8 mouse cellular contexts compared by ENCODE assay signal in genomic region chr6:52011559-52012408, GRCm38 (mm10). TPM values are rescaled to one million over a fixed set of nuclear protein-coding genes. Genes with fewer than 3 reads are reported as not detected.
A peak's percentile ranks its signal among the peaks of the same experiment; 100 is the strongest.
DNase-seq lines count a peak whose midpoint lies in the region; ATAC-seq lines count a peak whose summit lies in the region.

No protein-coding gene starts in this region.

- peak overlapping the region; percentile 68 for H3K9ac ChIP-seq in heart, embryonic 14.5 days (ENCODE audit: low read length)
- H3K9ac ChIP-seq in forebrain, embryonic 15.5 days (replicated peaks) = peak overlapping the region; percentile 46
- peak overlapping the region; percentile 67 for H3K9ac ChIP-seq in liver, embryonic 11.5 days (ENCODE audit: low read depth, low read length)
- H3K9ac ChIP-seq in neural tube, embryonic 13.5 days = peak overlapping the region; percentile 75

- H3K4me1 ChIP-seq in heart, embryonic 14.5 days (ENCODE audit: control insufficient read depth in 2 of 2, insufficient read depth in 2 of 2, low read length in 2 of 2) = no peaks in the 10 kb centered on the region; a peak in 1 of 4 replicates
- peaks cover 14% of the 10 kb centered on the region for H3K4me1 ChIP-seq in forebrain, embryonic 15.5 days
- H3K4me1 ChIP-seq in liver, embryonic 11.5 days (replicated peaks; ENCODE audit: control insufficient read depth, insufficient read depth, low read length) = no peaks in the 10 kb centered on the region; the same call in 1 of the 2 replicates
- peaks cover 44% of the 10 kb centered on the region for H3K4me1 ChIP-seq in neural tube, embryonic 13.5 days (replicated peaks)

- H3K36me3 ChIP-seq in heart, embryonic 14.5 days (ENCODE audit: control insufficient read depth, insufficient read depth, low read length) = no peaks in the 10 kb centered on the region
- no peaks in the 10 kb centered on the region for H3K36me3 ChIP-seq in forebrain, embryonic 15.5 days
- no peaks in the 10 kb centered on the region for H3K36me3 ChIP-seq in liver, embryonic 11.5 days (ENCODE audit: control insufficient read depth, insufficient read depth, low read length)
- H3K36me3 ChIP-seq in neural tube, embryonic 13.5 days = no peaks in the 10 kb centered on the region

- H3K4me2 ChIP-seq in heart, embryonic 14.5 days (ENCODE audit: low read length) = peak overlapping the region; percentile 87
- peak overlapping the region; percentile 83 for H3K4me2 ChIP-seq in forebrain, embryonic 15.5 days (replicated peaks)
- H3K4me2 ChIP-seq in liver, embryonic 11.5 days = peak overlapping the region; percentile 75
- H3K4me2 ChIP-seq in neural tube, embryonic 13.5 days = peak overlapping the region; percentile 72

- WGBS in heart, embryonic 14.5 days = 8% methylated on average over 26 of the region's 26 CpGs
- WGBS in forebrain, embryonic 15.5 days = 9% methylated on average over 26 of the region's 26 CpGs
- 4% methylated on average over 26 of the region's 26 CpGs for WGBS in liver, embryonic 11.5 days
- 6% methylated on average over 26 of the region's 26 CpGs for WGBS in neural tube, embryonic 13.5 days

- H3K27me3 ChIP-seq in heart, embryonic 14.5 days (ENCODE audit: control insufficient read depth, insufficient read depth, low read length) = peaks cover 50% of the 10 kb centered on the region
- H3K27me3 ChIP-seq in forebrain, embryonic 15.5 days = peaks cover 58% of the 10 kb centered on the region
- H3K27me3 ChIP-seq in liver, embryonic 11.5 days (replicated peaks; ENCODE audit: control insufficient read depth, insufficient read depth, low read length) = peaks cover 18% of the 10 kb centered on the region
- H3K27me3 ChIP-seq in neural tube, embryonic 13.5 days = no peaks in the 10 kb centered on the region

- peak overlapping the region; percentile 69 to 78 for H3K4me3 ChIP-seq in heart, embryonic 14.5 days (ENCODE audit: control insufficient read depth in 1 of 2, insufficient read depth in 1 of 2, low read depth in 1 of 2, low read length in 2 of 2)
- peak overlapping the region; percentile 53 for H3K4me3 ChIP-seq in forebrain, embryonic 15.5 days
- H3K4me3 ChIP-seq in liver, embryonic 11.5 days (ENCODE audit: low read depth, low read length) = peak overlapping the region; percentile 82
- H3K4me3 ChIP-seq in neural tube, embryonic 13.5 days = peak overlapping the region; percentile 76

- no peak for DNase-seq in heart, adult 11 months
- peak; percentile 72 for DNase-seq in MEL-GATA-1-ER (ENCODE audit: extremely low read depth, low read depth)
- DNase-seq in liver, embryonic 11.5 days (ENCODE audit: low spot score) = no peak
- no peak for DNase-seq in layer of hippocampus, adult 9-11 months
- DNase-seq in gastrocnemius, postnatal 10 days = no peak

- no peaks in the 10 kb centered on the region for H3K9me3 ChIP-seq in heart, embryonic 14.5 days (ENCODE audit: control insufficient read depth, low read length)
- no peaks in the 10 kb centered on the region for H3K9me3 ChIP-seq in forebrain, embryonic 15.5 days
- H3K9me3 ChIP-seq in liver, embryonic 11.5 days (ENCODE audit: control insufficient read depth, low read length) = no peaks in the 10 kb centered on the region
- H3K9me3 ChIP-seq in neural tube, embryonic 13.5 days = no peaks in the 10 kb centered on the region

- ATAC-seq in heart, embryonic 14.5 days (ENCODE audit: insufficient number of reproducible peaks, insufficient read depth, low FRiP score, low read depth) = peak; percentile 74
- peak; percentile 83 for ATAC-seq in forebrain, embryonic 15.5 days (replicated peaks)
- peak; percentile 83 for ATAC-seq in liver, embryonic 11.5 days (replicated peaks; ENCODE audit: low FRiP score)
- ATAC-seq in neural tube, embryonic 13.5 days (ENCODE audit: low read depth) = peak; percentile 84

- H3K27ac ChIP-seq in heart, embryonic 14.5 days (replicated peaks in 1 of 2; ENCODE audit: control insufficient read depth in 1 of 2, insufficient read depth in 1 of 2, low read depth in 2 of 2, low read length in 2 of 2) = no peak overlapping the region
- no peak overlapping the region for H3K27ac ChIP-seq in forebrain, embryonic 15.5 days (replicated peaks)
- no peak overlapping the region for H3K27ac ChIP-seq in liver, embryonic 11.5 days (ENCODE audit: low read depth, low read length)
- H3K27ac ChIP-seq in neural tube, embryonic 13.5 days (replicated peaks) = peak overlapping the region; percentile 74

RNA-seq across cellular contexts. Expression of gene Skap2, which starts 0.6 kb away (rescaled TPM):
- 15.2 and 16.0 TPM in 2 replicates for polyA plus RNA-seq in heart, embryonic 14.5 days (2014; fragmentation: Nextera tagmentation; extraction: Ambion mirVana)
- polyA plus RNA-seq in forebrain, embryonic 15.5 days (2015; fragmentation: Nextera tagmentation; extraction: Ambion mirVana) = 5.0 and 7.4 TPM in 2 replicates
- polyA plus RNA-seq in liver, embryonic 11.5 days (2014; fragmentation: Nextera tagmentation; extraction: Ambion mirVana) = 33.9 and 35.5 TPM in 2 replicates
- 37.0 and 44.6 TPM in 2 replicates for polyA plus RNA-seq in neural tube, embryonic 13.5 days (2015; fragmentation: Nextera tagmentation; extraction: Ambion mirVana)
- total RNA-seq in gastrocnemius, postnatal 10 days (2021) = 1 to 10 TPM; 6.1 to 9.1 TPM
